Mouse (Mus musculus) thymus, adult 2 months (tissue): ENCODE results near the gene Lmf1. TPM values are rescaled to one million over a fixed set of nuclear protein-coding genes. Genes with fewer than 3 reads are reported as not detected.

Experiments
- DNase-seq: peaks from one replicate; pipeline ENCODE4 v3.0.0; 2021
- H3K27ac ChIP-seq: fragments of 200-500 bp; 2 replicates; pipeline ENCODE4 v1.5.1; 2012; ENCODE audit warnings: low read length, control low read depth; ENCODE audit not compliant: control insufficient read depth, insufficient read depth
- H3K27me3 ChIP-seq: fragments of 200-500 bp; 2 replicates; pipeline ENCODE4 v1.6.1; 2012; ENCODE audit warnings: mild to moderate bottlenecking, low read length, moderate library complexity, mixed read lengths; ENCODE audit not compliant: control insufficient read depth, insufficient read depth
- H3K36me3 ChIP-seq: fragments of 200-500 bp; 2 replicates; pipeline ENCODE4 v1.6.1; 2012; ENCODE audit warnings: mild to moderate bottlenecking, low read length, moderate library complexity; ENCODE audit not compliant: control insufficient read depth, insufficient read depth
- H3K4me1 ChIP-seq: fragments of 200-500 bp; replicated peaks from 2 replicates; pipeline ENCODE4 v1.6.1; 2012; ENCODE audit warnings: low read length; ENCODE audit not compliant: control insufficient read depth, insufficient read depth
- H3K4me3 ChIP-seq: fragments of 200-500 bp; 2 replicates; pipeline ENCODE4 v1.5.1; 2012; ENCODE audit warnings: mild to moderate bottlenecking, low read length, control low read depth, moderate library complexity; ENCODE audit not compliant: control insufficient read depth, insufficient read depth
- CTCF ChIP-seq: fragments of 200-500 bp; IDR thresholded peaks from 2 replicates; pipeline ENCODE4 v1.5.1; 2012; ENCODE audit warnings: mild to moderate bottlenecking, control low read depth, low read length, moderate library complexity, borderline replicate concordance; ENCODE audit not compliant: control insufficient read depth, poor library complexity, insufficient read depth; ENCODE audit errors: extremely low read depth
- POLR2A ChIP-seq: fragments of 200-500 bp; IDR thresholded peaks from 2 replicates; pipeline ENCODE4 v1.6.1; 2012; ENCODE audit warnings: mild to moderate bottlenecking, low read length, control low read depth, moderate library complexity; ENCODE audit not compliant: control insufficient read depth, poor library complexity, insufficient read depth; ENCODE audit errors: extremely low read depth
- WGBS: fragments of 180-500 bp; shearing (Covaris S2); methylation state at CpG from one replicate; pipeline ENCODE4 v1.1.7; 2018; 5-methylcytosine and 5-hydroxymethylcytosine counted together
- polyA plus RNA-seq: library from polyadenylated mRNA; depleted of rRNA; stranded (reverse); fragments of >200 nt; gene quantifications from 2 replicates; pipeline ENCODE4 v1.2.3, GENCODE M21; 2012

Gene Lmf1
- polyA plus RNA-seq, 1 experiment = 25.2 TPM

DNA sequence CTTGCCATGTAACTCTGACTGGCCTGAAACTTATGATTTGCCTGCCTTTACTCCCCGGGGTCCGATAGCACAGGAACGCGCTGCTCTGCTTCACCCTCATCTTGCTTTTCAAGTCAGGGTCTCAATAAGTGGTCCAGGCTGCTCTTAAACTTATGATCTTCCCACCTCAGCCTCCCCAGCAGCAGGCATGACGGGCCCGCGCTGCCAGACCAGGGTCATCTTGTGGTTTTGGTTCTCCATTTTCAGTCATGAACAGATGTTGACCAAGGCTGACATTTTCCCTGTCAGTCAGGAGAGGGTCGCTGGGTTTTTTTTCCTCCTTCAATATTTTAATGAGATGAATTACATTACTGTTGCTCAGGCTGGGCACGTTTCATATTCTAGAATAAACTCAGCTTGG, 66.8 kb downstream of the Lmf1 start:
- WGBS = 93% methylated on average over 9 of the region's 9 CpGs
- TF ChIP-seq POLR2A = no peak
- no peak for TF ChIP-seq CTCF

DNA sequence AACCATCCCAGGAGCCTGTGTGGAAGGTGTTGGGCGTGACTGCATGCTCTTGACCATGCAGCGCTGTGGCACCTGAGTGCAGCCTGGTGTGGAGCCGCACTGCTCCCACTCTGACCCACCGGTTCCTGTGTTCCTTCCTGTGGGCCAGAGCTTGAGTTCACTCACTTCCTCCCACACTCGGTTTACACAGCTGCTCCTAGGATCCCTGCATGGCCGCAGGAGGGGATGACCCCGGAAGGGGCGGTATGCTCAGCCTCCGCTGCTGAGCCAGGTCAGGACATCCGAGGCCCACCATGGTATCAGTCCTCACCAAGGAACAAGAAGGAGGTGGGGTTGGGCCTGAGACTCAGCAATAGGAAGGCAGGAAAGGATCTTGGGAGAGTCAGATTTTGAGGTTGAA, 69.0 kb downstream of the Lmf1 start:
- no peaks in the 10 kb centered on the region for H3K4me1 ChIP-seq
- no peak overlapping the region for H3K27ac ChIP-seq
- no peak for DNase-seq
- no peaks in the 10 kb centered on the region for H3K36me3 ChIP-seq
- no peaks in the 10 kb centered on the region for H3K27me3 ChIP-seq
- no peak overlapping the region for H3K4me3 ChIP-seq
- TF ChIP-seq CTCF = no peak
- 88% methylated on average over 10 of the region's 10 CpGs for WGBS

More for the DNA sequence above, 66.8 kb downstream of the Lmf1 start:
- Histone ChIP-seq H3K27me3 (no peaks in the 10 kb centered on the region), H3K4me1 (no peaks in the 10 kb centered on the region), H3K36me3 (no peaks in the 10 kb centered on the region), H3K4me3 (no peak overlapping the region), H3K27ac (no peak overlapping the region)
- DNase-seq = no peak

DNA sequence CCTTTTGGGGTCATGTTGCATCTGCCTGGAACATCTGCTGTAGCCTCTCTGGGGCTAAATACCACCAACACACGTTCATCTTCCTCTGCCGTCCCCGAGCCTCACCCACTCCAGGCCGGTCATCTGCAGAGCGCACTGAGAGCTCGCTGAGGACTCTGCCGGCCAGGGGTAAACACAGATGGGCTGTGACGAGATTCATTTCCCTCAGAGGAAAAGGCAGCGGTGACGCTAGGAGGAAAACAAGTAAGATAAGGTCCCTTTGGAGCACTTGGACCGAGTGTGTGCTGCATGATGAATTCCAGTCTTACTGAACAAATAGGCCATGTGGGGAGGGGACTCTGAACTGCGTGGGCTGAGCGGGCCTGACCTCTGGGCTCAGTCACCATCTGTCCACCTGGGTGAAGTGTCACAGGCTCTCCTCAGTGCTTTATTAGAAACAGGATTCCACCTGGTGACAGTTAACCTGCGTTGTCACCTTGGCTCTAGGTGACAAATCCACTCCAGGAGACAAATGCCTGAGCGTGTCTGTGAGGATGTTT, 69.9 kb downstream of the Lmf1 start:
- Histone ChIP-seq H3K4me3 (no peak overlapping the region), H3K4me1 (no peaks in the 10 kb centered on the region), H3K36me3 (no peaks in the 10 kb centered on the region), H3K27me3 (no peaks in the 10 kb centered on the region), H3K27ac (no peak overlapping the region)
- TF ChIP-seq POLR2A = no peak
- no peak for TF ChIP-seq CTCF
- 96% methylated on average over 15 of the region's 15 CpGs for WGBS
- DNase-seq = no peak

GRCm38 (mm10) chr17:25650726-25651125, 71.8 kb downstream of the Lmf1 start:
- no peak for DNase-seq
- TF ChIP-seq POLR2A (no peak), CTCF (no peak)
- Histone ChIP-seq H3K4me1 (no peaks in the 10 kb centered on the region), H3K27me3 (no peaks in the 10 kb centered on the region), H3K36me3 (no peaks in the 10 kb centered on the region), H3K27ac (no peak overlapping the region), H3K4me3 (no peak overlapping the region)
- 96% methylated on average over 7 of the region's 7 CpGs for WGBS

DNA sequence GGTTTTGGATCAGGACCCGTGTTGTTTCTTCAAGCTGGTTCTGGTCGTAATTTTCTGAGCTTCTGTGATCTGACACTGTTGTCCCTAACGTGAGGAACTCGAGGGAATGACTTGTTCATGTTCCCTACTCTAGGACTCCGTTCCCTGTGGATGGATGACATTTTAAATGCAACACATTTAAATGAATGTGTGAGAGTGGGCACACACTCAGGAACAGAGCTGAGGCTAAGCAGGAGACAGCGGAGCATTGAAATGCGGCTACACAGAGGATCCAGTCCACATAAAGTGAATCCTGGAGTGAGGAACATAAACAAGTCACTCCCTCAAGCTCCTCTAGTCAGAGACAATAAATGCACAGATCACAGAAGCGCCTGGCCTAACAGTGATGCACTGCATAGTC, 73.4 kb downstream of the Lmf1 start:
- WGBS = 94% methylated on average over 8 of the region's 8 CpGs
- Histone ChIP-seq H3K4me1 (no peaks in the 10 kb centered on the region; the same call in 1 of the 2 replicates), H3K27me3 (no peaks in the 10 kb centered on the region), H3K4me3 (no peak overlapping the region), H3K36me3 (no peaks in the 10 kb centered on the region), H3K27ac (no peak overlapping the region)
- TF ChIP-seq POLR2A = no peak
- TF ChIP-seq CTCF = no peak
- no peak for DNase-seq

GRCm38 (mm10) chr17:25656142-25656825, 77.4 kb downstream of the Lmf1 start:
- TF ChIP-seq CTCF (no peak), POLR2A (no peak)
- H3K36me3 ChIP-seq = no peaks in the 10 kb centered on the region
- no peak for DNase-seq
- WGBS = 87% methylated on average over 12 of the region's 12 CpGs
- H3K4me3 ChIP-seq = no peak overlapping the region
- H3K27ac ChIP-seq = no peak overlapping the region; the same call in 1 of the 2 replicates
- H3K4me1 ChIP-seq = no peaks in the 10 kb centered on the region; the same call in 1 of the 2 replicates
- no peaks in the 10 kb centered on the region for H3K27me3 ChIP-seq
